Mouse (Mus musculus): Measurements from ENCODE around the gene Ubash3a. TPM values are rescaled to one million over a fixed set of nuclear protein-coding genes. Genes with fewer than 3 reads are reported as not detected.

Ubash3a gene
- polyA plus RNA-seq, 1 experiment = not detected

DNA sequence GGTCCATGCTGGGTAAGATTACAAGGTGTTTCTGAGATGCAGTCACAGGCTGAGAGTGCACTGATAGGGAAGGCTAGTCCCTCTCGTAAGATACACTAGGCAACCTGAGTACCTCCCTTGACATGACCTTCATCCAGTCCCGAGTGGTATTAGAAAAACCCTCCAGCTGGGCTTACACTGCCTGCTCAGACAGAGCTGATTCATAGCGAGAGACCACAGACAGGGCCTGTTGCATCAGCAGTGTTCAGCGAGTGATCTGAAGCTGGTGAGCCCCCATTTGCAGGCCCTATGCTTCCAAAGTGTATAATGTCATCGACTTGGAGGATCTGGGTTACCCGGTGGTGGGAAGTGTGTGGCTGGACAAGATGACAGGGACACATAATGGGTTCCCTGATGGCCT, 42.5 kb upstream of the Ubash3a start, which contains the start of gene Tff1:
Gene Tff1, minus strand, starts transcription at position 151 of the 400 bp plus-strand sequence.
- Histone ChIP-seq H3K36me3 (ENCODE audit: control insufficient read depth, insufficient read depth) (no peaks in the 10 kb centered on the region), H3K4me3 (no peak within 1 kb of the TSS), H3K27me3 (ENCODE audit: control insufficient read depth, insufficient read depth, insufficient read length) (no peaks in the 10 kb centered on the region), H3K4me2 (ENCODE audit: low read depth) (no peak within 1 kb of the TSS), H3ac (ENCODE audit: control insufficient read depth, insufficient read length) (no peak within 1 kb of the TSS), H3K79me2 (ENCODE audit: control insufficient read depth, insufficient read depth) (no peaks in the 10 kb centered on the region)
- TF ChIP-seq POLR2A (IDR thresholded peaks at IDR 0.05; ENCODE audit: insufficient read length, low read depth) = no peak
- TF ChIP-seq REST (IDR thresholded peaks at IDR 0.05; ENCODE audit: insufficient read depth, insufficient read length) = no peak
- no peak for TF ChIP-seq MAX (IDR thresholded peaks at IDR 0.05; ENCODE audit: low read depth)
- no peak for TF ChIP-seq USF1 (IDR thresholded peaks at IDR 0.05; ENCODE audit: low read depth)
- TF ChIP-seq MYOG (IDR thresholded peaks at IDR 0.05; ENCODE audit: control insufficient read depth in 1 of 3, insufficient read depth in 1 of 3, insufficient read length in 2 of 3, low read depth in 2 of 3) = no peak
- no peak for TF ChIP-seq MYOD1 (IDR thresholded peaks at IDR 0.05; ENCODE audit: control insufficient read depth in 1 of 3, insufficient read length in 2 of 3, low read depth in 2 of 3)
- no peak for TF ChIP-seq SRF (IDR thresholded peaks at IDR 0.05; ENCODE audit: control insufficient read depth, insufficient read length, low read depth)
- no peak for TF ChIP-seq TCF12 (IDR thresholded peaks at IDR 0.05; ENCODE audit: insufficient read depth, poor library complexity, severe bottlenecking)
- no peak for TF ChIP-seq E2F4 (IDR thresholded peaks at IDR 0.05; ENCODE audit: insufficient read depth)
- TF ChIP-seq POLR2AphosphoS2 (IDR thresholded peaks at IDR 0.05; ENCODE audit: insufficient read length, low read depth) = no peak
- TF ChIP-seq CEBPB (IDR thresholded peaks at IDR 0.05; ENCODE audit: insufficient read depth, poor library complexity, severe bottlenecking) = no peak
- TF ChIP-seq TCF3 (IDR thresholded peaks at IDR 0.05; ENCODE audit: insufficient read length, low read depth) = no peak

DNA sequence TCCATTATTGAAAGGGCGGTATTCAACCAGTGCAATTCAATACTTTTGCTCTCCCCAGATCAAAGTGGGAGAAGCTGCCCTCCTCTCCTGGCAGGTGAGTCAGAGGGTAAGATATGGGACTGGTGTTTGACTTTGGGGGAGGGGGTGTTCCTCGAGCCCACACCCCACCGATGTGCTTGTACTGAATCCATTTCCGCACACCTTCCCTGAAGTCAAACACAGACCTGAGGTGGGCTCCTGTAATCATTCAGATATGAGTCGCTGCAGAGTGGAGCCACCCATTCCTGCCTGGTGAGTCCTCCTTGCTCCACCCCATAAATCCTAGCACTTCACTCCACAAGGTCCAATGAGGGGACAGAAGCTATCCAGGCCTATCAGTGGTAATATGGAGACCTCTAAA, 37.9 kb upstream of the Ubash3a start:
- no peaks in the 10 kb centered on the region for H3K36me3 ChIP-seq (ENCODE audit: control insufficient read depth, insufficient read depth)
- no peak overlapping the region for H3K4me3 ChIP-seq
- no peak for TF ChIP-seq SRF (IDR thresholded peaks at IDR 0.05; ENCODE audit: control insufficient read depth, insufficient read length, low read depth)
- no peak for TF ChIP-seq USF1 (IDR thresholded peaks at IDR 0.05; ENCODE audit: low read depth)
- TF ChIP-seq MYOG (IDR thresholded peaks at IDR 0.05; ENCODE audit: control insufficient read depth in 1 of 3, insufficient read depth in 1 of 3, insufficient read length in 2 of 3, low read depth in 2 of 3) = no peak
- TF ChIP-seq E2F4 (IDR thresholded peaks at IDR 0.05; ENCODE audit: insufficient read depth) = no peak
- no peak for TF ChIP-seq TCF12 (IDR thresholded peaks at IDR 0.05; ENCODE audit: insufficient read depth, poor library complexity, severe bottlenecking)
- no peak for TF ChIP-seq REST (IDR thresholded peaks at IDR 0.05; ENCODE audit: insufficient read depth, insufficient read length)
- no peak for TF ChIP-seq POLR2A (IDR thresholded peaks at IDR 0.05; ENCODE audit: insufficient read length, low read depth)
- TF ChIP-seq POLR2AphosphoS2 (IDR thresholded peaks at IDR 0.05; ENCODE audit: insufficient read length, low read depth) = no peak
- no peak for TF ChIP-seq CEBPB (IDR thresholded peaks at IDR 0.05; ENCODE audit: insufficient read depth, poor library complexity, severe bottlenecking)
- no peak for TF ChIP-seq MAX (IDR thresholded peaks at IDR 0.05; ENCODE audit: low read depth)
- no peak for TF ChIP-seq TCF3 (IDR thresholded peaks at IDR 0.05; ENCODE audit: insufficient read length, low read depth)
- H3K27me3 ChIP-seq (ENCODE audit: control insufficient read depth, insufficient read depth, insufficient read length) = no peaks in the 10 kb centered on the region
- no peak overlapping the region for H3K4me2 ChIP-seq (ENCODE audit: low read depth)
- H3K79me2 ChIP-seq (ENCODE audit: control insufficient read depth, insufficient read depth) = no peaks in the 10 kb centered on the region
- no peak overlapping the region for H3ac ChIP-seq (ENCODE audit: control insufficient read depth, insufficient read length)

- H3ac ChIP-seq (ENCODE audit: control insufficient read depth, insufficient read length) = no peak overlapping the region
- H3K27me3 ChIP-seq (ENCODE audit: control insufficient read depth, insufficient read depth, insufficient read length) = no peaks in the 10 kb centered on the region
- H3K4me3 ChIP-seq = no peak overlapping the region
- TF ChIP-seq MYOG (IDR thresholded peaks at IDR 0.05; ENCODE audit: control insufficient read depth in 1 of 3, insufficient read depth in 1 of 3, insufficient read length in 2 of 3, low read depth in 2 of 3) (no peak), POLR2A (IDR thresholded peaks at IDR 0.05; ENCODE audit: insufficient read length, low read depth) (no peak), SRF (IDR thresholded peaks at IDR 0.05; ENCODE audit: control insufficient read depth, insufficient read length, low read depth) (no peak), TCF12 (IDR thresholded peaks at IDR 0.05; ENCODE audit: insufficient read depth, poor library complexity, severe bottlenecking) (no peak), MYOD1 (IDR thresholded peaks at IDR 0.05; ENCODE audit: control insufficient read depth in 1 of 3, insufficient read length in 2 of 3, low read depth in 2 of 3) (no peak), TCF3 (IDR thresholded peaks at IDR 0.05; ENCODE audit: insufficient read length, low read depth) (no peak), USF1 (IDR thresholded peaks at IDR 0.05; ENCODE audit: low read depth) (no peak)
- no peaks in the 10 kb centered on the region for H3K36me3 ChIP-seq (ENCODE audit: control insufficient read depth, insufficient read depth)
- no peak overlapping the region for H3K4me2 ChIP-seq (ENCODE audit: low read depth)
- no peaks in the 10 kb centered on the region for H3K79me2 ChIP-seq (ENCODE audit: control insufficient read depth, insufficient read depth)
Measured at GRCm38 (mm10) chr17:31176321-31176720, 31.4 kb upstream of the Ubash3a start.

DNA sequence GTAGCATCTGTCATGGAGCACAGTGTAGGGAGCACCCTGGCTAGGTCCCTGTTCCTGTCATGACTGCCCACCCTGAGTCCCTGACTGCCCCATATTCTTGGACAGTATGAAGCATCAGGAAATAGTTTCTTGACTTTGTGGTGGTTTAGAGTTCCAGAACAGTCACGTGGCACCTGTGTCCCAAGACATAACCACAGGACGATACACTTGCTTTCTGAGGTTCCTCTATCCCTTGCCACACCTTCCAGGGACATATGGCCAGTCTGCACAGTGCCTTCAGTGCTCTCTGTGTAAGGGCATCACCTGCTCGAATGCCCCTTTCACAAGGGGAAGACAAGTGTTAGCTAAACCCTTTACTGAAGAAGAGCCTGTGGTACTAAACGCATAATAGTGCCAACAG, 26.2 kb upstream of the Ubash3a start:
- Histone ChIP-seq H3K79me2 (ENCODE audit: control insufficient read depth, insufficient read depth) (no peaks in the 10 kb centered on the region), H3K4me2 (ENCODE audit: low read depth) (no peak overlapping the region), H3ac (ENCODE audit: control insufficient read depth, insufficient read length) (no peak overlapping the region), H3K4me3 (no peak overlapping the region), H3K36me3 (ENCODE audit: control insufficient read depth, insufficient read depth) (no peaks in the 10 kb centered on the region), H3K27me3 (ENCODE audit: control insufficient read depth, insufficient read depth, insufficient read length) (no peaks in the 10 kb centered on the region)
- TF ChIP-seq SRF (IDR thresholded peaks at IDR 0.05; ENCODE audit: control insufficient read depth, insufficient read length, low read depth) = no peak
- TF ChIP-seq TCF12 (IDR thresholded peaks at IDR 0.05; ENCODE audit: insufficient read depth, poor library complexity, severe bottlenecking) = no peak
- no peak for TF ChIP-seq MAX (IDR thresholded peaks at IDR 0.05; ENCODE audit: low read depth)
- TF ChIP-seq POLR2A (IDR thresholded peaks at IDR 0.05; ENCODE audit: insufficient read length, low read depth) = no peak
- TF ChIP-seq CEBPB (IDR thresholded peaks at IDR 0.05; ENCODE audit: insufficient read depth, poor library complexity, severe bottlenecking) = no peak
- no peak for TF ChIP-seq TCF3 (IDR thresholded peaks at IDR 0.05; ENCODE audit: insufficient read length, low read depth)
- TF ChIP-seq POLR2AphosphoS2 (IDR thresholded peaks at IDR 0.05; ENCODE audit: insufficient read length, low read depth) = no peak
- TF ChIP-seq MYOD1 (IDR thresholded peaks at IDR 0.05; ENCODE audit: control insufficient read depth in 1 of 3, insufficient read length in 2 of 3, low read depth in 2 of 3) = no peak
- no peak for TF ChIP-seq MYOG (IDR thresholded peaks at IDR 0.05; ENCODE audit: control insufficient read depth in 1 of 3, insufficient read depth in 1 of 3, insufficient read length in 2 of 3, low read depth in 2 of 3)
- no peak for TF ChIP-seq USF1 (IDR thresholded peaks at IDR 0.05; ENCODE audit: low read depth)
- TF ChIP-seq E2F4 (IDR thresholded peaks at IDR 0.05; ENCODE audit: insufficient read depth) = no peak
- no peak for TF ChIP-seq REST (IDR thresholded peaks at IDR 0.05; ENCODE audit: insufficient read depth, insufficient read length)
